Mouse (Mus musculus) heart, embryonic 14.5 days (tissue): Measurements from ENCODE around the gene Tekt3. TPM values are rescaled to one million over a fixed set of nuclear protein-coding genes. Genes with fewer than 3 reads are reported as not detected.

ENCODE experiments used
- ATAC-seq: fragments of 200-750 bp; cut with Nextera tagmentation; 2 replicates; pipeline ENCODE4 v1.8.0; 2017; ENCODE audit warnings: low read depth, moderate TSS enrichment; ENCODE audit not compliant: insufficient number of reproducible peaks, insufficient read depth, low FRiP score
- H3K27ac ChIP-seq, 2 experiments: fragments of 200-500 bp in 1 of 2; fragments of 300-500 bp in 1 of 2; sonication (generic) in 1 of 2; replicated peaks in 1 of 2; 2 replicates each; pipeline ENCODE4 v1.5.1; 2012 to 2014; ENCODE audit warnings: low read depth in 2 of 2, low read length in 2 of 2, control low read depth in 1 of 2, mild to moderate bottlenecking in 1 of 2, mixed read lengths in 1 of 2; ENCODE audit not compliant: control insufficient read depth in 1 of 2, insufficient read depth in 1 of 2
- H3K27me3 ChIP-seq: fragments of 300-500 bp; sonication (generic); 2 replicates; pipeline ENCODE4 v1.6.1; 2014; ENCODE audit warnings: mild to moderate bottlenecking, low read length, control low read depth; ENCODE audit not compliant: control insufficient read depth, insufficient read depth
- H3K36me3 ChIP-seq: fragments of 300-500 bp; sonication (generic); 2 replicates; pipeline ENCODE4 v1.6.1; 2014; ENCODE audit warnings: mild to moderate bottlenecking, control low read depth, low read length, mixed read lengths; ENCODE audit not compliant: control insufficient read depth, insufficient read depth
- H3K4me1 ChIP-seq, 2 experiments: fragments of 200-500 bp in 1 of 2; fragments of 300-500 bp in 1 of 2; sonication (generic) in 1 of 2; 2 replicates each; pipeline ENCODE4 v1.6.1; 2012 to 2014; ENCODE audit warnings: low read length in 2 of 2, control low read depth in 1 of 2, mixed read lengths in 1 of 2; ENCODE audit not compliant: control insufficient read depth in 2 of 2, insufficient read depth in 2 of 2
- H3K4me2 ChIP-seq: fragments of 300-500 bp; sonication (generic); 2 replicates; pipeline ENCODE4 v1.6.1; 2014; ENCODE audit warnings: mild to moderate bottlenecking, low read length
- H3K4me3 ChIP-seq, 2 experiments: fragments of 200-500 bp in 1 of 2; fragments of 300-500 bp in 1 of 2; sonication (generic) in 1 of 2; 2 replicates each; pipeline ENCODE4 v1.5.1; 2012 to 2014; ENCODE audit warnings: low read length in 2 of 2, mild to moderate bottlenecking in 2 of 2, control low read depth in 1 of 2, low read depth in 1 of 2, moderate library complexity in 1 of 2; ENCODE audit not compliant: control insufficient read depth in 1 of 2, insufficient read depth in 1 of 2
- H3K9ac ChIP-seq: fragments of 300-500 bp; sonication (generic); 2 replicates; pipeline ENCODE4 v1.6.1; 2014; ENCODE audit warnings: mild to moderate bottlenecking, low read length
- H3K9me3 ChIP-seq: fragments of 300-500 bp; sonication (generic); 2 replicates; pipeline ENCODE4 v1.6.1; 2016; ENCODE audit warnings: low read length, control low read depth; ENCODE audit not compliant: control insufficient read depth
- WGBS: fragments of 180-500 bp; shearing (Covaris S2); extraction: QIAGEN DNeasy Blood & Tissue Kit; methylation state at CpG from one replicate; pipeline ENCODE4 v1.1.7; 2014; 5-methylcytosine and 5-hydroxymethylcytosine counted together
- polyA plus RNA-seq: library from polyadenylated mRNA; unstranded; fragments of >200 nt; fragmentation: Nextera tagmentation; extraction: Ambion mirVana; gene quantifications from 2 replicates; pipeline ENCODE4 v1.2.1, GENCODE M21; 2014

Tekt3 gene
- polyA plus RNA-seq, 1 experiment from 2014 or later, result not detected

- no peak overlapping the region for H3K27ac ChIP-seq
- ATAC-seq, result no peak
- no peak overlapping the region for H3K4me2 ChIP-seq
- H3K27me3 ChIP-seq, result no peaks in the 10 kb centered on the region
- no peaks in the 10 kb centered on the region for H3K9me3 ChIP-seq
- no peaks in the 10 kb centered on the region for H3K36me3 ChIP-seq
- H3K9ac ChIP-seq, result no peak overlapping the region
- WGBS, result 74% methylated on average over 1 of the region's 1 CpGs
- no peak overlapping the region for H3K4me3 ChIP-seq
- H3K4me1 ChIP-seq, result peaks cover 0 to 1% of the 10 kb centered on the region in 2 experiments; a peak in 1 of 4 replicates
Observed at GRCm38 (mm10) chr11:63066526-63066925, 5.1 kb downstream of the Tekt3 start.

GRCm38 (mm10) chr11:63070081-63070480 is 8.6 kb downstream of the Tekt3 start:
- H3K9ac ChIP-seq, result no peak overlapping the region
- H3K36me3 ChIP-seq, result no peaks in the 10 kb centered on the region
- no peaks in the 10 kb centered on the region for H3K27me3 ChIP-seq
- H3K9me3 ChIP-seq, result no peaks in the 10 kb centered on the region
- no peak overlapping the region for H3K27ac ChIP-seq
- 90% methylated on average over 17 of the region's 17 CpGs for WGBS
- ATAC-seq, result no peak
- H3K4me1 ChIP-seq, result no peaks in the 10 kb centered on the region
- no peak overlapping the region for H3K4me3 ChIP-seq
- H3K4me2 ChIP-seq, result no peak overlapping the region

GRCm38 (mm10) chr11:63084536-63084935 is 23.1 kb downstream of the Tekt3 start:
- Histone ChIP-seq H3K27me3 (no peaks in the 10 kb centered on the region), H3K27ac (no peak overlapping the region), H3K4me3 (no peak overlapping the region), H3K36me3 (no peaks in the 10 kb centered on the region), H3K9me3 (peaks cover 8% of the 10 kb centered on the region; the same call in 1 of the 2 replicates), H3K4me2 (no peak overlapping the region), H3K4me1 (no peaks in the 10 kb centered on the region), H3K9ac (no peak overlapping the region)
- WGBS, result 80% methylated on average over 3 of the region's 3 CpGs
- ATAC-seq, result no peak

- H3K36me3 ChIP-seq, result no peaks in the 10 kb centered on the region
- H3K4me3 ChIP-seq, result no peak overlapping the region
- H3K27ac ChIP-seq, result no peak overlapping the region
- H3K9ac ChIP-seq, result no peak overlapping the region
- 88% methylated on average over 6 of the region's 6 CpGs for WGBS
- H3K9me3 ChIP-seq, result peaks cover 8% of the 10 kb centered on the region; the same call in 1 of the 2 replicates
- no peaks in the 10 kb centered on the region for H3K27me3 ChIP-seq
- H3K4me1 ChIP-seq, result 0 out of 4 replicates have a peak, but pooled peaks cover 0 to 4% of the 10 kb centered on the region in 2 experiments
- H3K4me2 ChIP-seq, result no peak overlapping the region
- ATAC-seq, result no peak
Observed at GRCm38 (mm10) chr11:63088672-63089071, 27.2 kb downstream of the Tekt3 start.

GRCm38 (mm10) chr11:63090210-63090609 is 28.8 kb downstream of the Tekt3 start:
- Histone ChIP-seq H3K27ac (no peak overlapping the region), H3K27me3 (no peaks in the 10 kb centered on the region), H3K9ac (no peak overlapping the region), H3K36me3 (no peaks in the 10 kb centered on the region), H3K4me1 (0 out of 4 replicates have a peak, but pooled peaks cover 0 to 4% of the 10 kb centered on the region in 2 experiments), H3K9me3 (no peaks in the 10 kb centered on the region), H3K4me2 (no peak overlapping the region), H3K4me3 (no peak overlapping the region)
- WGBS, result 28% methylated on average over 4 of the region's 4 CpGs
- ATAC-seq, result no peak

GRCm38 (mm10) chr11:63090986-63091385 is 29.5 kb downstream of the Tekt3 start:
- Histone ChIP-seq H3K36me3 (no peaks in the 10 kb centered on the region), H3K27me3 (no peaks in the 10 kb centered on the region), H3K4me3 (no peak overlapping the region), H3K27ac (no peak overlapping the region), H3K9ac (no peak overlapping the region), H3K4me1 (0 out of 4 replicates have a peak, but pooled peaks cover 0 to 4% of the 10 kb centered on the region in 2 experiments), H3K4me2 (no peak overlapping the region), H3K9me3 (no peaks in the 10 kb centered on the region)
- no peak for ATAC-seq
- 85% methylated on average over 6 of the region's 6 CpGs for WGBS

- no peak for ATAC-seq
- Histone ChIP-seq H3K4me1 (0 out of 4 replicates have a peak, but pooled peaks cover 0 to 4% of the 10 kb centered on the region in 2 experiments), H3K9me3 (no peaks in the 10 kb centered on the region), H3K9ac (no peak overlapping the region), H3K36me3 (no peaks in the 10 kb centered on the region), H3K27me3 (no peaks in the 10 kb centered on the region), H3K4me3 (no peak overlapping the region), H3K4me2 (no peak overlapping the region), H3K27ac (no peak overlapping the region)
- WGBS, result 62% methylated on average over 5 of the region's 5 CpGs
Observed at GRCm38 (mm10) chr11:63092271-63092670, 30.8 kb downstream of the Tekt3 start.

- Histone ChIP-seq H3K9me3 (no peaks in the 10 kb centered on the region), H3K36me3 (no peaks in the 10 kb centered on the region), H3K4me3 (no peak overlapping the region), H3K4me1 (0 out of 4 replicates have a peak, but pooled peaks cover 0 to 4% of the 10 kb centered on the region in 2 experiments), H3K27ac (no peak overlapping the region), H3K4me2 (no peak overlapping the region), H3K9ac (no peak overlapping the region), H3K27me3 (no peaks in the 10 kb centered on the region)
- WGBS, result 67% methylated on average over 5 of the region's 5 CpGs
- ATAC-seq, result no peak
Observed at GRCm38 (mm10) chr11:63093601-63094000, 32.1 kb downstream of the Tekt3 start.
